Mouse (Mus musculus): ENCODE data around the gene Arhgap19.

The Arhgap19 gene

GRCm38 (mm10) chr19:41831718-41832391 lies 30.0 kb upstream of the Arhgap19 start:
- in situ Hi-C loops (cut with MboI, MseI) = no loop called here

GRCm38 (mm10) chr19:41831101-41831570 lies 29.3 kb upstream of the Arhgap19 start:
- in situ Hi-C loops (cut with MboI, MseI) = no loop called here

GRCm38 (mm10) chr19:41830106-41831031 lies 28.5 kb upstream of the Arhgap19 start:
- in situ Hi-C loops (cut with MboI, MseI) = no loop called here

- in situ Hi-C loops (cut with MboI, MseI) = no loop called here
These were observed 27.7 kb upstream of the Arhgap19 start, which contains the start of gene Frat1 for GRCm38 (mm10) chr19:41829381-41830105. Gene Frat1 (plus strand): TSS chr19:41829970.

GRCm38 (mm10) chr19:41828941-41829340 lies 27.1 kb upstream of the Arhgap19 start:
- in situ Hi-C loops (cut with MboI, MseI) = no loop called here

GRCm38 (mm10) chr19:41826529-41826928 lies 24.7 kb upstream of the Arhgap19 start:
- in situ Hi-C loops (cut with MboI, MseI) = no loop called here

- in situ Hi-C loops (cut with MboI, MseI) = no loop called here
These were observed 23.1 kb upstream of the Arhgap19 start for GRCm38 (mm10) chr19:41824950-41825349.

GRCm38 (mm10) chr19:41822589-41822988 lies 20.7 kb upstream of the Arhgap19 start:
- in situ Hi-C loops (cut with MboI, MseI) = no loop called here

GRCm38 (mm10) chr19:41821436-41821835 lies 19.6 kb upstream of the Arhgap19 start:
- in situ Hi-C loops (cut with MboI, MseI) = no loop called here

- in situ Hi-C loops (cut with MboI, MseI) = no loop called here
These were observed 16.9 kb upstream of the Arhgap19 start for GRCm38 (mm10) chr19:41818749-41819148.

GRCm38 (mm10) chr19:41817325-41817724 lies 15.5 kb upstream of the Arhgap19 start:
- in situ Hi-C loops (cut with MboI, MseI) = no loop called here

GRCm38 (mm10) chr19:41816915-41817314 lies 15.1 kb upstream of the Arhgap19 start:
- in situ Hi-C loops (cut with MboI, MseI) = no loop called here

- in situ Hi-C loops (cut with MboI, MseI) = no loop called here
These were observed 14.6 kb upstream of the Arhgap19 start for GRCm38 (mm10) chr19:41816410-41816809.

- in situ Hi-C loops (cut with MboI, MseI) = loop anchor here in 1 of 2 experiments (5.0 kb wide), 1 partner anchor 59 kb away; no protein-coding TSS in a partner anchor
These were observed 11.5 kb upstream of the Arhgap19 start for GRCm38 (mm10) chr19:41813374-41813773.

- in situ Hi-C loops (cut with MboI, MseI) = loop anchor here in 1 of 2 experiments (5.0 kb wide), 1 partner anchor 60 kb away; no protein-coding TSS in a partner anchor
These were observed 10.7 kb upstream of the Arhgap19 start for GRCm38 (mm10) chr19:41812525-41812924.

- in situ Hi-C loops (cut with MboI, MseI) = loop anchor here in 1 of 2 experiments (5.0 kb wide), 1 partner anchor 62 kb away; no protein-coding TSS in a partner anchor
These were observed 8.2 kb upstream of the Arhgap19 start for GRCm38 (mm10) chr19:41810074-41810473.

- in situ Hi-C loops (cut with MboI, MseI) = loop anchor here in 1 of 2 experiments (10.0 kb wide), 1 partner anchor 57 kb away; no protein-coding TSS in a partner anchor
These were observed 6.3 kb upstream of the Arhgap19 start for GRCm38 (mm10) chr19:41808104-41808634.

GRCm38 (mm10) chr19:41807497-41807896 lies 5.7 kb upstream of the Arhgap19 start:
- in situ Hi-C loops (cut with MboI, MseI) = loop anchor here in 1 of 2 experiments (10.0 kb wide), 1 partner anchor 57 kb away; no protein-coding TSS in a partner anchor

GRCm38 (mm10) chr19:41805831-41806230 lies 4.0 kb upstream of the Arhgap19 start:
- in situ Hi-C loops (cut with MboI, MseI) = loop anchor here in 1 of 2 experiments (10.0 kb wide), 1 partner anchor 59 kb away; no protein-coding TSS in a partner anchor

- in situ Hi-C loops (cut with MboI, MseI) = loop anchor here in 1 of 2 experiments (10.0 kb wide), 1 partner anchor 61 kb away; no protein-coding TSS in a partner anchor
These were observed 1.5 kb upstream of the Arhgap19 start for GRCm38 (mm10) chr19:41803322-41803721.
